Mouse (Mus musculus) heart, embryonic 14.5 days (tissue): ENCODE measurements around the gene Cybc1. TPM values are rescaled to one million over a fixed set of nuclear protein-coding genes. Genes with fewer than 3 reads are reported as not detected.
A peak's percentile ranks its signal among the peaks of the same experiment; 100 is the strongest.

Experiments used
- ATAC-seq: fragments of 200-750 bp; cut with Nextera tagmentation; 2 replicates; pipeline ENCODE4 v1.8.0; 2017; ENCODE audit warnings: low read depth, moderate TSS enrichment; ENCODE audit not compliant: insufficient number of reproducible peaks, insufficient read depth, low FRiP score
- H3K27ac ChIP-seq, 2 experiments: fragments of 200-500 bp in 1 of 2; fragments of 300-500 bp in 1 of 2; sonication (generic) in 1 of 2; replicated peaks in 1 of 2; 2 replicates each; pipeline ENCODE4 v1.5.1; 2012 to 2014; ENCODE audit warnings: low read depth in 2 of 2, low read length in 2 of 2, control low read depth in 1 of 2, mild to moderate bottlenecking in 1 of 2, mixed read lengths in 1 of 2; ENCODE audit not compliant: control insufficient read depth in 1 of 2, insufficient read depth in 1 of 2
- H3K27me3 ChIP-seq: fragments of 300-500 bp; sonication (generic); 2 replicates; pipeline ENCODE4 v1.6.1; 2014; ENCODE audit warnings: mild to moderate bottlenecking, low read length, control low read depth; ENCODE audit not compliant: control insufficient read depth, insufficient read depth
- H3K36me3 ChIP-seq: fragments of 300-500 bp; sonication (generic); 2 replicates; pipeline ENCODE4 v1.6.1; 2014; ENCODE audit warnings: mild to moderate bottlenecking, control low read depth, low read length, mixed read lengths; ENCODE audit not compliant: control insufficient read depth, insufficient read depth
- H3K4me1 ChIP-seq, 2 experiments: fragments of 200-500 bp in 1 of 2; fragments of 300-500 bp in 1 of 2; sonication (generic) in 1 of 2; 2 replicates each; pipeline ENCODE4 v1.6.1; 2012 to 2014; ENCODE audit warnings: low read length in 2 of 2, control low read depth in 1 of 2, mixed read lengths in 1 of 2; ENCODE audit not compliant: control insufficient read depth in 2 of 2, insufficient read depth in 2 of 2
- H3K4me2 ChIP-seq: fragments of 300-500 bp; sonication (generic); 2 replicates; pipeline ENCODE4 v1.6.1; 2014; ENCODE audit warnings: mild to moderate bottlenecking, low read length
- H3K4me3 ChIP-seq, 2 experiments: fragments of 200-500 bp in 1 of 2; fragments of 300-500 bp in 1 of 2; sonication (generic) in 1 of 2; 2 replicates each; pipeline ENCODE4 v1.5.1; 2012 to 2014; ENCODE audit warnings: low read length in 2 of 2, mild to moderate bottlenecking in 2 of 2, control low read depth in 1 of 2, low read depth in 1 of 2, moderate library complexity in 1 of 2; ENCODE audit not compliant: control insufficient read depth in 1 of 2, insufficient read depth in 1 of 2
- H3K9ac ChIP-seq: fragments of 300-500 bp; sonication (generic); 2 replicates; pipeline ENCODE4 v1.6.1; 2014; ENCODE audit warnings: mild to moderate bottlenecking, low read length
- H3K9me3 ChIP-seq: fragments of 300-500 bp; sonication (generic); 2 replicates; pipeline ENCODE4 v1.6.1; 2016; ENCODE audit warnings: low read length, control low read depth; ENCODE audit not compliant: control insufficient read depth
- WGBS: fragments of 180-500 bp; shearing (Covaris S2); extraction: QIAGEN DNeasy Blood & Tissue Kit; methylation state at CpG from one replicate; pipeline ENCODE4 v1.1.7; 2014; 5-methylcytosine and 5-hydroxymethylcytosine counted together
- polyA plus RNA-seq: library from polyadenylated mRNA; unstranded; fragments of >200 nt; fragmentation: Nextera tagmentation; extraction: Ambion mirVana; gene quantifications from 2 replicates; pipeline ENCODE4 v1.2.1, GENCODE M21; 2014

Gene Cybc1
- polyA plus RNA-seq, 1 experiment from 2014 or later = 23.1 TPM

DNA sequence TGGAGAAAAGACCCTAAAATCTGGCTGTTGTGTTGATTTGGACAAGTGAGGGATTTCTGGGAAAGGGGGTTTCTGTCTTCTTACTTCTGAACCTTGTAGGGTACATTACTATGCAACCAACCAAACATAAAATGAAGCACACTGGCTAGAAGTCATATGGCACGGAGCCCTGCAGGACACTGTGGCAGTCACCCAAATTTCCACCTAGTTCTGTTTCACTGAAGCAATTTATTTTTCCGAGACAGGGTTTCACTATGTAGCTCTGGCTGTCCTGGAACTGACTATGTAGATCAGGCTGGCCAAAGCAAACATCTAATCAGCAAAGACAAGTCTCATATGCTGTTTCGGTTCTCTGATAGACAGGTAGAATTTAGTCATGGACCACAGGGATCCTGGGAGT lies 39.4 kb downstream of the Cybc1 start:
- Histone ChIP-seq H3K4me1 (no peaks in the 10 kb centered on the region), H3K27ac (no peak overlapping the region), H3K9me3 (no peaks in the 10 kb centered on the region), H3K4me2 (no peak overlapping the region), H3K36me3 (0 out of 2 replicates have a peak, but pooled peaks cover 6% of the 10 kb centered on the region), H3K4me3 (no peak overlapping the region), H3K9ac (no peak overlapping the region), H3K27me3 (no peaks in the 10 kb centered on the region)
- no peak for ATAC-seq
- 63% methylated on average over 3 of the region's 3 CpGs for WGBS

DNA sequence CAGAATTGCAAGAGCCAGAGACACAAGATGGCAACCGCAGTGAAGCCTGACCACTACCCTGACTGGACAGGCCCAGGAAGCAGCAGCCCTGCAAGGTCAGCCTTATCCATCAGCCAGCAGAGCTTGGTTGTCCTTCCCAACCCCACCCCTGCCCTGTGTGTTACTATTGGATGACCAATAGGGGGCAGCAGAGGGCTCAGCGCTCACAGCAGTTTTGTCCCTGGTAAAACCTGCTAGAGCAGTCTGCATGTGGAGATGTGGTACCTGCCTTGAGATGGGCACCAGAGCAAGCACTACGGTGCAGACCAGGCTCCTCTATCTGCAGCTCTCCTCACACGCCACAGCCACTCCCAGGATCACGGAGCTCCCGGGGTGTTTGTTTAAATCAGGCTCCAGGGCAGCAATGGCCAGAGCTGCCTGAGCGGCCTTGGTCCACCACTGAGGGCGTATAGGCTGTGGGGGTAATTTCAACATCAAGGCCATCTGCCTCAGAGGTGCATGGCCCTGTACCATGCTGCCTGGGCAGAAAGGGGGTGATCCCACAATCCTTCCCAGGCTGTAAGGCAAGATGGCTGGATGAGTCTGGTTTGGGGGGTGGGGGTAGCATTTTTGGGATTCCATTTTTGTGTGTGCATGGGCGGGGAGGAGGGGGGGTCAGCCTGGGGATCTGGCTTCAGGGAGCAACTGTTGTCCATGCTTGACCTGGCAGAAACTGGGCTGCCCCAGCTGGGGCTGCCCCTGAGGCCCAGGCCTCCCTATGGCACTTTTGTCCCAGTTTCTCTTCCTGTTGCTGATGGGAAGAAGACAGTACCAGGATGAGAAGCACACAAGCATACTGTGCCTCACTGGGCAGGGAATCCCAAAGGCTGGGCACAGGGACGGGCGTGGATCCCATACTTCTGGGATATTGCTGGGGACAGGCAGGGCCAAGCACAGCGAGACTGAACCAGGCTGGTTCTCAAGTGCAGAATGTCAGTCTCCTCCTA lies 52.5 kb downstream of the Cybc1 start:
- H3K4me2 ChIP-seq = no peak overlapping the region
- H3K4me1 ChIP-seq = peaks cover 0 to 2% of the 10 kb centered on the region in 2 experiments; a peak in 1 of 4 replicates
- no peaks in the 10 kb centered on the region for H3K9me3 ChIP-seq
- H3K27ac ChIP-seq = no peak overlapping the region
- no peak overlapping the region for H3K4me3 ChIP-seq
- peak; percentile 44; the same call in 1 of the 2 replicates for ATAC-seq
- no peaks in the 10 kb centered on the region for H3K27me3 ChIP-seq
- H3K9ac ChIP-seq = no peak overlapping the region
- 52% methylated on average over 12 of the region's 12 CpGs for WGBS
- H3K36me3 ChIP-seq = peaks cover under 1% of the 10 kb centered on the region; the same call in 1 of the 2 replicates

DNA sequence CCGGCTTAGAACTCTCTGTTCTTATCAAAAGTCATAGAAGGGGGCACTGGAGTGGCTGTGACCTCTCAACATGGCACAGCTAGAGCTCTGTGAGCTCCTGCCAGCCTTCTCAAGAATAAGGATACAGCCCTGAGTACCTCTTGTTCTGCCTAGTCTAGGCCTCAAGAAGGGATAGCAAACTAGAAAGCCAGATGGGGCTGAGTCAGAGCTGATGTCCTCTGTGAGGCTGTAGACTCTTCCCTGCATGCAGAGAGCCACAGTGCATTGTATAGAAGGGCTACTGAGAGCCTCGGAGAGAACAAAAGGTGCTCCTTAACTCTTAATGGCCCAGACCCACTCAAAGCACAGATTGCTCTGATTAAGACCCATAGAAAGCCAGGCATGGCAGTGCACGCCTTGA lies 54.9 kb downstream of the Cybc1 start:
- H3K9ac ChIP-seq = no peak overlapping the region
- H3K4me1 ChIP-seq = peaks cover 0 to 2% of the 10 kb centered on the region in 2 experiments; a peak in 1 of 4 replicates
- no peak for ATAC-seq
- no peak overlapping the region for H3K4me3 ChIP-seq
- no peaks in the 10 kb centered on the region for H3K9me3 ChIP-seq
- H3K36me3 ChIP-seq = no peaks in the 10 kb centered on the region
- 49% methylated on average over 3 of the region's 3 CpGs for WGBS
- no peaks in the 10 kb centered on the region for H3K27me3 ChIP-seq
- H3K4me2 ChIP-seq = no peak overlapping the region
- no peak overlapping the region for H3K27ac ChIP-seq

DNA sequence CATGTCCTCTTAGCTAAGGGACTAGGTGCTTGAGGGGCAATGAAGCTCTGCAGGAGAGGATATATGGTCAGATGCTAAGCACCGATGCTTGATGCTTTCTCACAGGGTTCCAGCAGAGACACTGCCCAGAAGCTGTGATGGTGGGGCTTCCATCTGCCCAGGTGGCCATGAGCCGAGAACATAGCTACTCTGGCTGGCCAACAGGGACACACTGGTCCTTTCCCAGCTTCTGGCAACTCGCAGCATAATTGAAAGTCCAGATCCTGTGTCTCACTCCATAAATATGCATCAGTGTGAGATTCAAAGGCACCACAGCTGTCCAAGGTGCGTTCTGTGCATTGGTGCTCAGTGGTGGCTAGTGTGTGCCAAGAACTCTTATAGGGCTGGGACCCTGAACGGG lies 55.9 kb downstream of the Cybc1 start:
- Histone ChIP-seq H3K36me3 (no peaks in the 10 kb centered on the region), H3K4me1 (peaks cover 0 to 2% of the 10 kb centered on the region in 2 experiments; a peak in 1 of 4 replicates), H3K4me2 (no peak overlapping the region), H3K27ac (no peak overlapping the region), H3K9me3 (no peaks in the 10 kb centered on the region), H3K9ac (no peak overlapping the region), H3K27me3 (no peaks in the 10 kb centered on the region), H3K4me3 (no peak overlapping the region)
- ATAC-seq = no peak
- 87% methylated on average over 5 of the region's 5 CpGs for WGBS

Other genes starting within 250 kb of the Cybc1 start
- gene Csnk1d, start 238.0 kb downstream of the Cybc1 start, polyA plus RNA-seq = 45.1 and 45.6 TPM in 2 replicates
- not detected in 2 replicates for gene Cd7, start 189.9 kb downstream of the Cybc1 start, polyA plus RNA-seq
- gene Sectm1b, start 165.8 kb downstream of the Cybc1 start, polyA plus RNA-seq = not detected in 2 replicates
- not detected in 2 replicates for gene Sectm1a, start 148.1 kb downstream of the Cybc1 start, polyA plus RNA-seq
- gene Tex19.2, start 110.6 kb downstream of the Cybc1 start, polyA plus RNA-seq = not detected in 2 replicates
- gene Tex19.1, start 83.2 kb downstream of the Cybc1 start, polyA plus RNA-seq = not detected in 2 replicates
- gene Uts2r, start 69.1 kb downstream of the Cybc1 start, polyA plus RNA-seq = 0.15 TPM in 1 of 2 replicates, not detected in the other
- gene Hexdc, start 24.9 kb downstream of the Cybc1 start, polyA plus RNA-seq = 6.7 and 8.8 TPM in 2 replicates
- 33.3 and 34.1 TPM in 2 replicates for gene Ogfod3, start 24.6 kb downstream of the Cybc1 start, polyA plus RNA-seq
- 57.8 and 58.0 TPM in 2 replicates for gene Narf, start 7.9 kb upstream of the Cybc1 start, polyA plus RNA-seq
- 9.2 TPM in 2 replicates for gene Foxk2, start 30.7 kb upstream of the Cybc1 start, polyA plus RNA-seq
- gene Wdr45b, start 125.1 kb upstream of the Cybc1 start, polyA plus RNA-seq = 79.9 and 82.5 TPM in 2 replicates
- 6.7 and 7.6 TPM in 2 replicates for gene Rab40b, start 158.9 kb upstream of the Cybc1 start, polyA plus RNA-seq
- gene Fn3krp, start 192.1 kb upstream of the Cybc1 start, polyA plus RNA-seq = 4.4 and 5.0 TPM in 2 replicates
- gene Fn3k, start 205.6 kb upstream of the Cybc1 start, polyA plus RNA-seq = 13.6 and 14.8 TPM in 2 replicates
- 16.6 TPM in 2 replicates for gene Tbcd, start 222.6 kb upstream of the Cybc1 start, polyA plus RNA-seq